8 mouse cellular contexts compared by ENCODE assay signal in genomic region chr9:62536119-62536654, GRCm38 (mm10). TPM values are rescaled to one million over a fixed set of nuclear protein-coding genes. Genes with fewer than 3 reads are reported as not detected.
DNase-seq lines count a peak whose midpoint lies in the region; ATAC-seq and TF ChIP-seq lines count a peak whose summit lies in the region.

No protein-coding gene starts in this region.

- no peaks in the 10 kb centered on the region for H3K9me3 ChIP-seq in midbrain, embryonic 10.5 days (replicated peaks)

- H3K27ac ChIP-seq in bone marrow macrophage, adult 2 months (ENCODE audit: insufficient read depth, low read depth, low read length) = no peak overlapping the region
- no peak overlapping the region for H3K27ac ChIP-seq in embryonic fibroblast, embryonic 13.5 days (ENCODE audit: insufficient read depth, low read length)
- peak overlapping the region; percentile 95 for H3K27ac ChIP-seq in midbrain, embryonic 10.5 days (replicated peaks)

- TF ChIP-seq POLR2A in bone marrow macrophage, adult 2 months (IDR thresholded peaks at IDR 0.05; ENCODE audit: borderline replicate concordance, low read depth, low read length) = no peak
- TF ChIP-seq POLR2A in embryonic fibroblast, embryonic 13.5 days (IDR thresholded peaks at IDR 0.05; ENCODE audit: low read depth, low read length) = no peak

- peaks cover 68% of the 10 kb centered on the region for H3K27me3 ChIP-seq in midbrain, embryonic 10.5 days (ENCODE audit: low read depth, poor library complexity, severe bottlenecking)

- peak; percentile 46 for DNase-seq in kidney, postnatal 10 days
- no peak for DNase-seq in kidney, postnatal 36 days
- peak; percentile 46 for DNase-seq in midbrain, embryonic 10.5 days (ENCODE audit: low spot score)
- DNase-seq in adrenal gland, adult 18-20 months (ENCODE audit: low spot score in 2 of 2) = no peak

- 1% methylated on average over 29 of the region's 29 CpGs for WGBS in midbrain, embryonic 10.5 days

- peak; percentile 17 for ATAC-seq in inflammation-experienced regulatory T-cells, adult 6 months
- ATAC-seq in megakaryocyte progenitor cell, adult 5-6 weeks (replicated peaks; ENCODE audit: poor library complexity) = no peak

- no peak for TF ChIP-seq CTCF in bone marrow macrophage, adult 2 months (IDR thresholded peaks at IDR 0.05; ENCODE audit: low read depth, low read length)
- no peak for TF ChIP-seq CTCF in embryonic fibroblast, embryonic 13.5 days (IDR thresholded peaks at IDR 0.05; ENCODE audit: borderline replicate concordance, insufficient read depth, low read length)

- H3K4me1 ChIP-seq in bone marrow macrophage, adult 2 months (ENCODE audit: control insufficient read depth, insufficient read depth, low read length) = peaks cover 7% of the 10 kb centered on the region
- H3K4me1 ChIP-seq in embryonic fibroblast, embryonic 13.5 days (ENCODE audit: control insufficient read depth, insufficient read depth, low read length) = no peaks in the 10 kb centered on the region
- peaks cover 73% of the 10 kb centered on the region for H3K4me1 ChIP-seq in midbrain, embryonic 10.5 days

- H3K36me3 ChIP-seq in midbrain, embryonic 10.5 days = no peaks in the 10 kb centered on the region

- H3K4me3 ChIP-seq in bone marrow macrophage, adult 2 months (ENCODE audit: insufficient read depth, low read length) = 0 out of 2 replicates have a peak overlapping the region, but pooled peaks have one; percentile 12
- peak overlapping the region; percentile 59 for H3K4me3 ChIP-seq in embryonic fibroblast, embryonic 13.5 days (ENCODE audit: insufficient read depth, low read length)
- peak overlapping the region; percentile 78 for H3K4me3 ChIP-seq in midbrain, embryonic 10.5 days

RNA-seq across cellular contexts. Expression of gene Coro2b, which starts 0.7 kb away (rescaled TPM):
- 0.87 and 0.91 TPM in 2 replicates for polyA plus RNA-seq in bone marrow macrophage, adult 2 months (2012; ENCODE audit: insufficient read depth, insufficient read length, missing spikeins)
- polyA plus RNA-seq in embryonic fibroblast, embryonic 13.5 days (2011; ENCODE audit: insufficient read length, low read depth, missing spikeins) = 5.3 and 12.1 TPM in 2 replicates
- 1 to 10 TPM in 2 of 3 experiments, under 1 TPM in 1; 0.33 to 3.8 (median 1.2) TPM for polyA plus RNA-seq in inflammation-experienced regulatory T-cells, adult 6 months (2017; shearing (Covaris generic))
- polyA plus RNA-seq in midbrain, embryonic 10.5 days (2016; fragmentation: Nextera tagmentation; extraction: Ambion mirVana) = 12.8 and 16.2 TPM in 2 replicates
- 0.10 and 0.30 TPM in 2 replicates for total RNA-seq in megakaryocyte progenitor cell, adult 5-6 weeks (2015)
- not detected in 2 replicates for total RNA-seq in megakaryocyte progenitor cell, adult 5-6 weeks (2017)
- total RNA-seq in adrenal gland, adult 18-20 months (2021) = 10 to 100 TPM; 10.5 to 14.8 TPM

Comparison
In these comparisons a context has a peak if more than half of its experiments do, and no peak if none do; other contexts are left out.
1. DNase-seq: peak in kidney, postnatal 10 days (single experiment) and midbrain, embryonic 10.5 days (single experiment); none in kidney, postnatal 36 days (0 of 2) and adrenal gland, adult 18-20 months (0 of 2).
2. H3K4me3 ChIP-seq: peak in every context shown above with its lines; median percentile 78 in midbrain, embryonic 10.5 days; 59 in embryonic fibroblast, embryonic 13.5 days; 12 in bone marrow macrophage, adult 2 months.